Mouse (Mus musculus) T-helper 17 cell (primary cell): ENCODE results near the gene H13.

ENCODE experiments used
- in situ Hi-C, 2 experiments: fragments of 300-600 bp; cut with MboI, MseI; formaldehyde crosslinking; loops; 1 replicate in 1 of 2; 2 replicates in 1 of 2; pipeline ENCODE4 v1.15.1; 2025; ENCODE audit warnings: high pct_unique_total_duplicates in 2 of 2

Gene H13

DNA sequence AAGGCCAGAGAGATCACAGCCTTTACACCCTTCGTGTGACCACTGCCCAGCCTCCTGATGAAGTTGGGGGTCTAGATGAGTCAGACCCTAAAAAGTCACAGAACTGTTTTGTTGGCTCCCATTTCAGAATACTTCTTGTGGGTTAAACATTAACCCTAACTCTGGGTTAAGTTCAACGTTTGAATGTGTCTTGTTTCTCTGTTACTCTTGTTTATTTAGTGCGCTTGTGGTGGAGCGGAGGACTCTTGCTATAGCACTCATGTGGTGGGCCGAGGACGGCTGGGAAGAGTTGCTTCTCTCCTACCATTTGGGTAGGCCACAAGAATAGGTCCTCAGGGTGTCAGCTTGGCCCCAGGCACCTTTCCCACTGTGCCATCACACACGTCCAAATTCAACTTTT, 59.3 kb downstream of the H13 start:
- in situ Hi-C loops: no loop called here

DNA sequence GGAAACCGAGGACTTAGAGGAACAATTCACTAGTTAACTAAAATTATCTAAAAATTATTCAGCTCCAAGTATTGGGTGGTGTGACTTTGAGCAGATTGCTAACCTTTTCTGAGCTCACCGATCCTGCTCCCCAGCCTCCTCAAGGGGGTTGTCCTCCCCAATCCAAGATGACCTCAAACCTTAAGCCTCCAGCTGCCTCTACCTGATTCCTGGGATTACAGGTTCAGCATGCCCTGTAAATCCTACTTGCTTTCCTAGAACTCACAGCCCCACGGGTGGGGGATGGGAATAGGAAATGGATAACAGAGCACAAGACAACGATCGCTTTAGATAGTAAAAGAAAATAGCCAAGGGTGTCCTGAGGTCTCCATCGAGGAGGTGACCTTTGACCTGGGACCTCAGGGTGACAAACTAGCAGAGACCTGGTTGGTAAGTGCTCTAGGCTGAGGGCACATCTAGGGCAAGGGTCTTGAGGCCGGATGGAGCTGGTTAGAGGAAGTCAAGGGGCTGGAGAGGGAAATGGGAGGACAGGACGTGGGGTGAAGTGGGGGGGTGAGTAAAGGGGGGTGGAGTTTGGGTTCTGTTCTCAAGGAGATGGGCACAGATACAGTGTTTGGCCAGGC, 59.9 kb downstream of the H13 start:
- in situ Hi-C loops: no loop called here

DNA sequence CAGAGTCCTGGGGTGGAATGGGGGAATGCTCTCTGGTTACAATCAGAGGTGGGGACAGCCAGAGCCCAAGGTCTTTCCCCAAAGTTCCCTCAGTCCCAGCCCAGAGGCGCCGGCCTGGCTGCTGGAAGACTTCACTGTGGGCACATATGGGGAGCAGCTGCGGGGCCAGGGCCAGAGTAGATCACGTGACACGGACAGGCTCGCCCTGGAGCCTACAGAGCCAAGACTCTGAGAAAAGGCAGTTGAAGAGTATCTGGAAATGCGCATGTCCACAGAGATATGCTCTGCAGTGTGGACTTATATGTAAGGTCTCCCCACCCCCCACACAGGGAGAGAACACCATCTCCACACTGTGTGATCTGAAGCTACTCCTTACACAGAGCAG, 60.4 kb downstream of the H13 start:
- in situ Hi-C loops: no loop called here

DNA sequence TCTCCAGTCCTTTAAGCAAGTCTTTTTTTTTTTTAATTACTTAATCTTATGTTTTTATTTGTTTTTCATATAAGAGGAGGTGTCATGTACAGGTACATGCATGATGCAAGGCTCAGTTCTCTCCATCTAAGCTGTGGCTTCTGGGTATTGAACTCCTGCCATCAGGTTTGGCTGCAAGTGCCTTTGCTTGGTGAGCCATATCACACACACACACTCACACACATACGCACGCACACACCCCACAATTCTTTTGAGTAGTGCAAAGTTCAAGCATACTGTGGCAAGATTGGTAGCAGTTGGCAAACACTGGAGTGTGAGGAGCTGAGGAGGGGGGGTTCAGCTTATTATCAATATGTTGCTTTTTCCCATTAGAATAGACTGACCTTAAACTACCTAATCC, 63.9 kb downstream of the H13 start:
- in situ Hi-C loops: no loop called here

DNA sequence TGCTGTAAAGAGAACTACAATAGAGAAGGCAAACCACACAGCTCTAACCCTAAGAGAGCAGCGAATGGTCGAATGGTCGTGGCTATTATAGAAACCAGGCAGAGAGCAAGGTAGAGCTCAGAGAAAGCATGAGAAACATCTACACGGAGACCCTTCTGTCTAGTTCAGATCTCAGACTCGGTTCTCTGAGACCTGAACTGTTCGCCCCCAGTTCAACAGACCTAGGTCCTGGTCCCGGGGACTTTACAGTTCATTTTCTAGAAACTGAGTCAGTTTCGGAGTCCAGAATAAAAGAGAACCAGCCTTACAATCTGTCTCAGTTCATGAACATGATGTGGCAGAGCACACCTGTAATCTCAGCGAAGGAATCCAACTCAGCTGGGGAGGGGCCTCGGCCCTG, 65.2 kb downstream of the H13 start:
- in situ Hi-C loops: no loop called here

DNA sequence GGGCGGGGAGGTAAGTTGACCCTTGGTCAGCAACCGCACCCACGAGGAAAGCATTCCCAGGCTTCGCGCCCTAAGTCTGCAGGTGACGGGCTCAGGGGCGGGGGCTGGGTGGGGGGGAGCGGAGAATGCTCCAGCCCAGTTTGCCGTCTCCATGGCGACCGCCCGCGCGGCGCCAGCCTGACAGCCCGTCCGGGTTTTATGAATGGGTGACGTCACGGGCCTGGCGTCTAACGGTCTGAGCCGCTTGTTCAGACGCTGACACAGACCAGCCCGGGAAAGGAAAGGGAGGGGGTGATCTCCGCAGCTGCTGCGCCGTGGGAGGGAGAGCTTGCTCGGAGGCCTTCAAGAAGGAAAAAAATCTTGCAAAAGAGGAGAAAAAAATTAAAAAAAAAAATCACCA, 65.7 kb downstream of the H13 start:
- in situ Hi-C loops: no loop called here

DNA sequence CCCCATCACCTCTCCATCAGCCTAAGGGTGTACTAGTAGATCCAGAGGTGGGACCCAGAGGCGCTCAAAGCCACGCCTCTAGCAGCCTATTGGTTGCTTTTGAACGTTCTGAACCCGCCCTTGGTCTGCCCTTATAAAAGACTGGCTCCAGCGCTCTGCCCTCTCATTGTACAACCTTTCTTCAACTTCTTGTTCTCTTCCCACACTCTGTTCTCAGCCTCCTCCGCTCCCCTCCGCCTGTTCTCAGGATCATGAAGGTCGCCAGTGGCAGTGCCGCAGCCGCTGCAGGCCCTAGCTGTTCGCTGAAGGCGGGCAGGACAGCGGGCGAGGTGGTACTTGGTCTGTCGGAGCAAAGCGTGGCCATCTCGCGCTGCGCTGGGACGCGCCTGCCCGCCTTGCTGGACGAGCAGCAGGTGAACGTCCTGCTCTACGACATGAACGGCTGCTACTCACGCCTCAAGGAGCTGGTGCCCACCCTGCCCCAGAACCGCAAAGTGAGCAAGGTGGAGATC, 66.9 kb downstream of the H13 start, which contains the start of gene Id1:
Id1 (plus strand) TSS at position 162 of the 512 bp plus-strand sequence.
- in situ Hi-C loops: no loop called here

DNA sequence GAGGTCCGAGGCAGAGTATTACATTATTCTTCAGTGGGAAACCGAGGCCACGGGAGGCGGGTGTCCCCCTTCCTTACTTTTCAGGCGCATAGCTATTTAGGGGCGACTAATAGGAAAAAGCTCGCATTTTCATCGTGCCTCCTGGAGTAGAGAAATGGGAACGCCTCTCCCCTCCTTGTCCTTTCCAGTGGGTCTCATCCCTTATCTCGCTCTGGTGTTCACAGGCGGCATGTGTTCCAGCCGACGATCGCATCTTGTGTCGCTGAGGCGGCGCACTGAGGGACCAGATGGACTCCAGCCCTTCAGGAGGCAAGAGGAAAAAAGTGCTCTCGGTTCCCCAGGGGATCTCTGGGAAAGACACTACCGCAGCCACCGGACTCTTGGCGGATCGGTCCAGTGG, 67.5 kb downstream of the H13 start:
- in situ Hi-C loops: no loop called here

DNA sequence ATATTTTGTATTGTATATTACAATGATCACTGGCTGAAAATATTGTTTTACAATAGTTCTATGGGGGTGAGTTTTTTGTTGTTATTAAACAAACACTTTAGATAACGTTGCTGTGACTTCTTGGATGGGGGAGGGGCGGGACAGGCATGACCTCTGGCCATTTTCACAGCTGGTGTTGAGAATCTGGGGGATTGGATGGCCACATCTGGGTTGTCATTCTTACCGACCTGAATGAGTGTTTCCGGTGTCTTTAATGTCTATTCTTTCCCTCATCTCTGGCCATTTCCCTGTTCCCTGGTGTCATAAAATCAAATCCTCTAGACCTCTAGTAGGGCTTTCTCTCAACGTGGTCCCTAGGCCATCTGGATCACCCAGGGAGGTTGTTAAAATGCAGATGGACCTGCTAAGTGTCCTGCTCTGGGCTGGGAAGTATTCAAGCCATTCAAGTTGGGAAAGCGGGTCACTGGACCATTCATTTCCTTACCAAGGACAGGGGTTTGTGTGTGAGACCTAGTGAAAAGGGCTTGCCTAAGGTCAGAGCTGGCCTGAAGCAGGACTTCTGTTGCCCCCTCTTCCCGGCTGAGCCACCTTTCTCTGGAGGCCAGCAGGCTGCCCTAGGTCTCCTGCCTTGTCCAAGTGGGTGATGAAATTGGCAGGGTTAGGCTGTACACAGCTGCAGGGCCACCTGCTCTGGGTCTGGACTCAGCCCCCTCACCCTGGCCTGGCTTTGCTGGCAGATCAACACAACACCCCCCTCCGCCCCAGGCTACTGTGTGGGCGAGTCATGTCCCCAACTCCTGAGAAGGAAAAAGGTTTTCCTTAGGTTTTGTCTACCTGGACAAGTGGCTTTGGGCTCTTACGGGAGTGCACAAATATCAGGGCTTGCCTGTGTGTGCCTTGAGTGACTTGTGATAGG, 68.3 kb downstream of the H13 start:
- in situ Hi-C loops: no loop called here

DNA sequence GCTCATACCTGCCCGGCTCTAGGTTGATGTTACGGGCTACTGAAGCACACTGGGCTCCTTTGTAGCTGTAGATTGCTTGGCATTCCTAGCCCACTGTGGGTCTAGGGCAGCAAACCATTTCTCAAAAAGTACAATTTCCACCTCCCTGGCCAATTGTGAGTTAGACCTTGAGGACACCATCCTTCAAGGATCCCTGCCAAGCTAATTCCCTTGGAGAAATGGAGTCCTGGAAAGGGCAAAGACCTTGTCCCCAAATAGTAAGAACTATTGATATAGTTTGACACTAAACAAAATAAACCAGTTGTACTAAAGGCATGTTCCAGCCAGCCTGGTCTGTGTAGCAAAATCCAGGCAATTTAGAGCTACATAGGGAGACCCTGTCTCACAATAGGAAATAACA, 69.1 kb downstream of the H13 start:
- in situ Hi-C loops: no loop called here

DNA sequence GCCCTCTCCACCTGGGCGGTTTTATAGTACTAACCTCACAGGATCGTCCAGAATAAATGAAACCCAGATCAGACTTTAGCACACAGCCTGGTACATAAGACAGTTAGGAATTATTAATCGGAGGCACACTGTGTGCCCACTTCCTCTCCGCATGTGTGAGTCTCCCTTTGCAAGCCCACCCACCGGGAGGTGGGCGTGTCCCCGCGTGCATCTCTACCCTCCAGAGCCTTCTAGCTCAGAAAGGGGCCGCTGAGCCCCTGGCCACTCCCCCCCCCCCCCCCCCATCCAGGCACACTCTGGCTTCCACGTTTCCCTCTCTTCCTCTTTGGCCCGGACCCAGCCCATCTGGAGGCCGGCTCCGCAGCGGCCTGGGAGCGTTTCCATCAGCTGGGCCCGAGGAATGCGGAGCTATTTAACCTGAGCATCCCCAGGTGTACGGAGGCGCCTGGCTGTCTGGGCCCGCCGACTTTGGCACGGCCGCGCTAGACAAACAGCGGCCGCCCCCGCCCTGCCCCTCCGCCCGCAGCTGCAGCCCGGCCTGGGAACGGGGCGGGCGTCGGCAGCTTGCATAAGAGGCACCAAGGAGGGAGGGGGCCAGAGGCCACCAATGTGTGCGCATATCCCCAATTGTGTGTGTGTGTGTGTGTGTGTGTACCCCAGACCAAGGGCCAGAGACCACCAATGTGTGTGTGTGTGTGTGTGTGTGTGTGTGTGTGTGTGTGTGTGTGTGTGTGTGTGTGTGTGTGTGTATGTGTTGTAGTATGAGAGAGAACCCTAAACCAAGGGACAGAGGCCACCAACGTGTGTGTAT, 70.0 kb downstream of the H13 start:
- in situ Hi-C loops: no loop called here

DNA sequence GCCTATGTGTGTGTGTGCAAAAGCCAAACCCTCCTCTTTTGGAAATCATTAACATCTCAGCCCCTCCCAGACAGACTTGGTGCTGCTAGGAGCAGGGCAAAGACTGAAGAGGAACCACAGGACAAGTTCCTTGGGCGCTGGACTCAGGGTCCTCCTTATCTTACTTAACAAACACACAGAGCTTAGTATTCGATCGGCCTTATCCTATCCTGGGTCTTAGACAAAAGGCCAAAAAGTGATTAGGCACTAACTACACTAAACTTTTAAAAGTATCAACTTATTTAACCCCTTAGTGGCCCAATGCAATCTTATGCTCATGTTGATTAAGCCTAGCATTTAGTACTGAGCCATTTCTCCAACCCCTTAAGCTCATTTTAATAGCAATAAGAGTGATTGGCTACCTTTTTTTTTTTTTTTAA, 70.6 kb downstream of the H13 start:
- in situ Hi-C loops: no loop called here

DNA sequence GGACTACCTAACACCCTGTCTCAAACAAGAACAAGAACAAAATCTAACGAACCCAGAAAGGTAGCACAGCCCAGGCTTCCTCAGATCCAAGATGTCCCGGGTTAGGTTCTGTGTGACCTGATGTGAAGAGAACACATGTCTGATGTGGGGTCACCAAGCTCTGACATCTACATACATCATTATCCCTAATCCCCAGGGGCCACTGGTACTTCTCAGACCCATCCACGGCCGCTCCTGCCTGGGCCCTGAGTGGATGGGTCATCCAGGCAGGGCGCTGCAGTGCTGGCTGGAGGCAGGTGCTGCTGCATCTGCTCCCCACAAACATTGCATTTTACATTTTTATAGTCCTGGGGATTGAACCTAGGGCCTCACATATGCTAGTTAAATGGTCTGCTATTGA, 71.2 kb downstream of the H13 start:
- in situ Hi-C loops: no loop called here

DNA sequence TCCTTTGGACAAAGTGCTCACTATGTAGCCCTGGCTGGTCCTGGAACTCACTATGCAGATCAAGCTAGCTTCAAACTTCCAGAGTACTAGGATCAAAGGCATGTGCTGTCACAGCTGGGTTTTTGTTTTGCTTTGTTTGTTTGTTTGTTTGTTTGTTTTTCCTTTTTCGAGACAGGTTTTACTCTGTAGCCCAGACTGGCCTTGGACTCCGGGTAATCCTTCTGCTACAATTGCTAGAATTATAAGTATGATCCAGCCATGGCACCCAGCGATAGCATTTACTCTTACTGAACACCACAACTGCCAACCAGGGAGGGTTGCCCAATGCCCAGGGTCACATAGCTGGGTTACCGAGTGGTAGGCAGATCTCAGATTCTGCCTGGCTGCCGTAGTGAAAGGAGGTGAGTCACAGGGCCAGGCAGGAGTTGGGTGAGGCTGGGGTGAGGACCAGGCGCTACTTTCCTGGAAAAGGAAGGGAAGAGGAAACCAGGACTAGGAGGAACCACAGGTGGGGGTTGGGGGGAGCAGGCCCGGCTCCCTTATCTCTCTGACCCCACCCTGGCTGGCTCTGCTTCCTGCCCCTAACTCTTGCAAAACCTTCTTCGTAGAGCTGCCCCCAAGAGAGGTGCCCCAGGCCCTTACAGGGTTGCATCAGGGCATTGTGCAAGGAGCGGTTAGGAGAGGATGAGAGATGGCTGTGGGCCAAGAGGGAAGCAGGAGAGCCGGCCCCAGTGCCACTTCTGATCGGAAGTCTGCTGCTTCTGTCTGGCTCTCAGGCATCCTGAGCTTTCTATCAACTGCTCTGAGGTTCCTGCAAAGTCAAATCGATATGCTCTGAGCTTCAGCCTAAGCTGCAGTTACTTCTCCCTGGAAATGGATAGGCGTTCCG, 72.1 kb downstream of the H13 start:
- in situ Hi-C loops: no loop called here

DNA sequence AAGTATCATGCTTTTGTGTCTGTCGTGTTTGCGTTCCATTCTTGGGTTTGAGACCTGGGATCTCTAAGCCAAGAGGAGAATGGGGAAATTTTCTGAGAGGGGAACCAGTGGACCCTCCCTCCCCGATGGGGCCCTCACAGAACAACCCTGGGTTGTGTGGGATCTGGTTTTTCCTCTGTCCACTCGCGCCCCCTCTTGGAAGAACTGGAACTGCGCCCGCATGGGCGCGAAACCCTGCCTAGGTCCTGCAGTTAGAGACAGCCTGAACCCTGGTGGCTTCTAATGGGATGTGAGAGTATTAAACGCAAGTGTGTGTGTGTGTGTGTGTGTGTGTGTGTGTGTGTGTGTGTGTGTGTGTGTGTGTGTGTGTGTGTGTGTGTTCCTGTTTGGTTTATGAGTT, 73.2 kb downstream of the H13 start:
- in situ Hi-C loops: no loop called here

DNA sequence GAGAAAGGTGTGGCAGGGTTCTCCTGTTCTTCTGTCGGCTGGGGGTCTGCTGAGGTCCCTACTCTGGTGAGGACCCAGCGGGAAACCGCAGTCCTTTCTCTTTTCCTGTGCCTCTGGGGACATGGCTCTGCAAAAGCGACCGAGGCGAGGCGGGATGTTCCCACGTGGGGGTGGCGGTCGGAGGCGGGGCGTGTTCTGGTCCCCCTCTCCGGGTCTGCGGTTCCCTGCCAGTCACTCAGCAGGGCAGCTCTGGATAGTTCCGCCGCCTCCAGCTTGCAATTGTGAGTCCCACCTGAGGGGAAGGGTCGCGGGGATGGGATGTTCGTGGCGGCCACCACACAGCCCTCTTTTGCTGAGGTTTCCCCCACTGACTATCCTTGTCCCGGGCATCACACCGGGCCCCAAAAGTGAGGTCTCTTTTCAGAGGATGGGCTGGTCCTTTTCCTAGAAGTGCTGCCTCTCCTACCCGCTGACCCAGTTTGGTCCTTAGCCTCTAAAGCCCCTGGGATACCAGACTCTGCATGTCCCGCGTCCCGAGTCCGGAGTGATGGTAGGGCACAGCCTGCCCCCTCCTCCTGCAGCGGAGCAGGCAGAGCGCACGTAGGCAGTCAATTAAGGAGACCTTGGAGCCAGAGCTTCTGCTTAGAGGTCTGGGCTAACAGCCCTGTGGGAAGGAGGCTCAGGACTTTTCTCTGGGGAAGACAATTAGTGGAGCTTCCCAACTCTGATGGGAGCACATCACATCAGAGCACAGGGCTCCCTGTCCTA, 84.9 kb downstream of the H13 start, which contains the start of gene Cox4i2:
Cox4i2 (plus strand) TSS at position 230 of the 768 bp plus-strand sequence.
- in situ Hi-C loops: no loop called here

DNA sequence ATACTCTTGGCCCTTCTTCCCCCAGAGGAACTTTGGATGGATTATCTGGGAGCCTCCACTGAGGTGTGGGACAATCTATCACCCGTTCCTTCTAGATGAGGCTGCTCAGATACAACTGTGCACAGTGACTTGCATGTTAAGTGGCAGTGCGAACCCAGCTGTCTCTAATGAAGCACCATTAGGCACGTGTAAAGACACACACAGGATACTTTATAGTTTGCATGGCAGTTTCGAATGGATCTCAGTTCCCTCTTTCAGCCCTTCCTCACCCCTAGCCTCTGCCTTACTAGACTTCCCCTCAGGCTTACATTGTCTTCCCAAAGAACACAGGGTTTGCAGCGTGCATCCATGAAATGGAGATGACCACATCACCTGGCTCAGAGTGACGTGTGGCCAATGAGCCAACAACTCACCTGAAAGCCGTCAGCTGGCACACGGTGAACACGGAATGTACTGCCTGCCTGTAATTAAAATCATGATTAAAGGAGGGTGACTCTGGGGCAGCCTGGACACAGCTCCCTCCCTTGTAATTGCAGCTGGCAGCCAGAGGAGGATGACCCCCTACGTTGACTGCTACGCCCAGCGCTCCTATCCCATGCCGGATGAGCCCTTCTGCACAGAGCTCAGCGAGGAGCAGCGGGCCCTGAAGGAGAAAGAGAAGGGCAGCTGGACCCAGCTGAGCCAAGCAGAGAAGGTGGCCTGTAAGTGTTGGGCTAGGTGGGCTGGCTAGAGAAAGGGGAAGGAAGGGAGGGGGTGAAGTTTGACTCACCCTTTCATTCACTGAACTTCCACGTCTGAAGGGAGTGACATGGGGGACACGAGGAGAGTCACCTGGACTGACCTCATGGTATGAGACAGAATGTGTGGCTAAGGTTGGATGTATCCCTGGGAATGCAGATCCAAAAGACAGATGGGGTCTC, 87.5 kb downstream of the H13 start:
- in situ Hi-C loops: loop anchor here (5.0 kb wide), 2 partner anchors 44 to 54 kb away; no protein-coding TSS in a partner anchor

DNA sequence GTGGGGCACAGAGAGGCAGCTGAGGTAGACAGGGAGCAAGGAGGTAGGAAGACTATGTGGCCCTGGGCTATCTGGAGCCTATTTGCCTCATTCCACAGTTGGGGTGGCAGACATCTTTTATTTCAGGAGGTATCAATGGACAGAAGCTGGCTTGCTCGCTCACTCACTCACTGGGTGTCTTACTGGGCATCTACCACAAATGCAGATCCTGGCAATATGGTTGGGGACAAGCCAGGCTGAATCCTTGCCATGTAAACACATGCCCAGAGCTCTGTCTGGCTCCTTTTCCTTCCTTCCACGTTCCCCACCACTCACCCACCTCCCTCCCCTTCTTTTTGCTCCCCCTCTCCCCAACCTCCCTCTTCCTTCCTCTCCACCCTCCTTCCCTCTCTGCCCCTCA, 88.2 kb downstream of the H13 start:
- in situ Hi-C loops: loop anchor here (5.0 kb wide), 2 partner anchors 45 to 55 kb away; no protein-coding TSS in a partner anchor
